Mouse (Mus musculus) kidney, postnatal 4 days (tissue): ENCODE data around the gene Fat4.

Experiments used
- DNase-seq, 2 experiments: peaks; one replicate each; pipeline ENCODE4 v3.0.0; 2021; ENCODE audit warnings: mixed read lengths in 2 of 2

Gene Fat4

DNA sequence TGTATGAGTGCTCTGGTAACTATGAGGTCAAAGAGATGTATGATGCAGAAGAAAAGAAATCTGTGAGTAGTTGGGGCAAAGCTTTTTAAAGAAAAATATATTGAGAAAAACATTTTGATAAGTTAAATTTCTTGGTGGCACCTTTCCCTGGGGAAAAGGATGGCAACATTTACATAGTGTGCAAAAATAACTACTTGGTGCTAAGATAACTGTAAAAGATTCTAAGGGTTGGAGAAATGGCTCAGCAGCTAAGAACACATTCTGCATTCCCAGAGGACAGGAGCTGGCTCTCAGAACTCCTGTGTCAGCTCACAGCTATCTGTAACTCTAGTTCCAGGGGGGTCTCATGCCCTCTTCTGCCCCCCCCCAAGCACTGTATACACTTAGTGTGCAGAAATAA, 99.6 kb downstream of the Fat4 start:
- no peak for DNase-seq

DNA sequence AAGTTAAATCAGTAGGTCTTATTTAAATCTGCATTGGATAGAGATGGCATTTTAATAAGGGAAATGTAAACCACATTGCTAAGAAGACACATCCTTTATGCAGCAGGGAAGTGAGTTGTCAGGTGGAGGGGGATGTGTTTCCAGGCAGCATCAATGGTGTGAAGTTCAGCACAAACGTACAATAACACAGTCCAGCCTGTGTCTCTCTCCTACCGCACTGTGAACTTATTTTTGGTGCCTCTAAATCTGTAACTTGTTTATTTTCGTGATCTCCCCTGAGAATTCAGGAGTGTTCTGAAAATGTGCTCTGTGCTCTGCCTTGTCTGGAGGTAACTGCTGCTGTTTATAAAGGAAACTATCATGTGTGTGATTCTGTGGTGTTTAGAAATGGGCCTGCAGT, 102.4 kb downstream of the Fat4 start:
- DNase-seq, result no peak

DNA sequence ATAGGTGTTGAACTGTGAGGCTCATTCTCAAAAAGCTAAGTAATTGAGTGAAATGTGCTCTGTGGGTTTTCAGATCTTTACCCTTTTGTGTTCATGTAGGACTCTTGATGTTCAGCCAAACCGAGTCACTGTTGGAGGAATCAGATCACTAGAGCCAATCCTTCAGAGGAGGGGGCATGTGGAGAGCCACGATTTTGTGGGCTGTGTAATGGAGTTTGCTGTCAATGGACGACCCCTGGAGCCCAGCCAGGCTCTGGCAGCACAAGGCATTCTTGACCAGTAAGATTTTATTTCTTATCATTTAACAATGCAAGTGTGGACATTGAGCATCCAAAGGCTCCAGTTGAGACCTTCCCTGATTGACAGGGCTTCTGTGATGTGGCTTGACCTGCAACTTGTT, 113.3 kb downstream of the Fat4 start:
- DNase-seq, result no peak

DNA sequence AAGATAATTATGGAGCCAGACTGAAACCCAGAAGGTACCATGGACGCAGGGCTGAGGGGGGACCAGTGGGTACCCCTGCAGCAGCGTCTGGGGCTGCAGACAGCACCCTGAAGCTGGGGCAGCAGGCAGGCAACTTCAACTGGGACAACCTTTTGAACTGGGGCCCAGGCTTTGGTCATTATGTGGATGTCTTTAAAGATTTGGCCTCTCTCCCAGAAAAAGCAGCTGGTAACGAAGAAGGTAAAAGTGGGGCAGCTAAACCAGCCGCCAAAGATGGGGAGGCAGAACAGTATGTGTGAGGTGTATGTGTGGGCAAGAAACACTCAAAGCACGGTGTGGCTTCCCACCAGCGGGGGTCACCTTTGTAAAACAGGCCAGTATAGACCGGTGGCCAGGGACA, 123.8 kb downstream of the Fat4 start:
- DNase-seq, result no peak

DNA sequence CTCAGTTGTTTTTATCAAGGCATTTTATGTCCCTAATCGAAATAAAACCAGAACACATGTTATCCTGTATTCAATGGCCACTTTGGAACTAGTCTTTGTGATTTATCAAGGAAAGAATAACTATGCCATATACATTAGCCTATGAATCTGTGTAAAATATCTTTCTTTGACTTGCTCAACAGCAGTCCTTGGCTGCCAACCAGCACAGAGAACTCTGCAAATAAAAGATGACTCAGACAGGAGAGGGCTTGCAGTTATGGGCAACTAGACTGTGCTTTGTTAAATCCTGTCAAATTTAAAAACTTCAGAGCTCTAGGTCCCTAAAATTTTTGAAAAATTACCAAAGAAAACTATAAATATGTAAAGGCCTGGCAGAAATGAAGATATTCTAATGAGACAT, 130.9 kb downstream of the Fat4 start:
- no peak for DNase-seq

DNA sequence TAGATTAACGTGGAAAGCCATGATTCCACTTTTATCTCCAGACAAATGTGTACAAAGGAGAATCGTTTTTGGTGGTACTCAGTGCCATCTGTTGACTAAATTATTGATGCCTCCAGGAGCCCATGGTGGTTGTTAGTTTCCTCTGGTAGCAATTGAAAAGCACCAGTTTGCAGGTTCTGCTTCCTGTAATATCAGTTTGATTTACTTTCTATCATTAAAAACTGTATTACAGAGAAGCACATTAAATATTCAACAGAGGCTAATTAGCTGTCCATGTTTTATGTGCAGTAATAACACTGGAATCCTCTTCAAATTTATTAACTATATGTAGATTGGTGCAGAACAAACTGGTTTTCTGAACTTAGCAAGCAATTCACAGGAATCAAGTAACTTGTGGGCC, 149.4 kb downstream of the Fat4 start:
- DNase-seq, result no peak

DNA sequence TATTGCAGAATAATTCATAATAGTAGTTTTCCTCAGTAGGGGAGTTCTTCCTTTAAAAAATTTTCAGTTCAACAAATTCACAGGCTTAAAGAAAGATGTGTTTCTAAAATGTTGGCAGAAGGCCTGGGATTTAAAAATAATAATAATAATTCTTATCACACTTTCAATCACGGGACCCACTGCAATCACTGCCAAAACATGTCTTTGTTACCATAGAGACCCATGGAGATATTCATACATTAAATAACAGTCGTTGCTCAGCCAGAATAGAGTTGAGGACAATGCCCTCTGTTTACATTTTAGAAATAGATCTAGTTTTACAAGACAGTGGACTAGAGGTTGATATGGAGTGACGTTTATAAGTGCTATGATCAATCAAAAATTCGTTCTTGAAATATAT, 159.7 kb downstream of the Fat4 start:
- DNase-seq, result no peak

DNA sequence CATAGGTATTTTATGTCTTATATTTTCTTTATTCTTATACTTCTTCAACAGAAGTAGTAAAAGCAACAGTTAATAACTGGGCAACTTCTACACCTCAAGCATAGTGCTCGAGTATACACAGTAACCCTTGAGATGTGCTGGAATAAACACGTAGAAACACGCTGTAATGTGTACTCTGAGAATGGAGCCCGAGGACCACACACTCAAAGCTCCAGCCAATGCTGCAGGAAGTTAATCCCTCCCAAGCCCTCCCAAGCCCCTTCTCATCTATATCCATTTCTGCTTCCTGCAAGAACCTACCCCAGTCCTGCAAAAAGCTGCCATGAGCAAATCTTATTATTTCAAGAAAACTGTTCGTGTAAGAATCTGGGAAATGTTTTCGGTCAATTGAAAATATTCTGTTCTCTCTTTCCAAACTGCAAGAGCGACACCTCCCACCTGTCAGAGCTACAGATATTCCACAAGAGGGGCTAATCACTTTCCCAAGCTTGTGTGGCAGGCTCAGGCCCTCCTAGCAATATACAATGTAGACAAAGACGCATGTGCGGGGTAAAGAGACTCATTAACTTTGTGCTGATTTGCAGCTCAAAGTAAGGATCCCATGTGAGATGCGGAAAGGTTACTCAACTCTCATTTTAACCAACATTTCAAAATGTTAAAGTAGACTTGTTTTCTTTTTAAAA, 161.0 kb downstream of the Fat4 start:
- no peak for DNase-seq

DNA sequence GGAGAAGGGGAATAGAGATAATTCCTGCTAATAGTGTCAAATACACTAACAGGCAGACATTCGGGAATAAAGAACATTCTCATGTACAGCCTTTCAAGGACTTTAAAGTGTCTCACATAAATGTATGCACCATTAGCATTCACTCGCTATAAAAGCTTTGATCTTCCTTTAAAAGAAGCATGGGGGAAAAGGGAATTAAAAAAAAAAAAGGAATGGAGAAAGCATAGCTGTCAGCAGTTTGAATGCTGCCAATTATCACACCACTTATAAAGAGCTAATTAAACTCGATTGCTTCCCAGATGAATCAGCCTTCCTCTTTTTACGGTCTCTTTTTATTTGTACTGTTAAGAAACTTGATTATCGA, 161.5 kb downstream of the Fat4 start:
- no peak for DNase-seq

DNA sequence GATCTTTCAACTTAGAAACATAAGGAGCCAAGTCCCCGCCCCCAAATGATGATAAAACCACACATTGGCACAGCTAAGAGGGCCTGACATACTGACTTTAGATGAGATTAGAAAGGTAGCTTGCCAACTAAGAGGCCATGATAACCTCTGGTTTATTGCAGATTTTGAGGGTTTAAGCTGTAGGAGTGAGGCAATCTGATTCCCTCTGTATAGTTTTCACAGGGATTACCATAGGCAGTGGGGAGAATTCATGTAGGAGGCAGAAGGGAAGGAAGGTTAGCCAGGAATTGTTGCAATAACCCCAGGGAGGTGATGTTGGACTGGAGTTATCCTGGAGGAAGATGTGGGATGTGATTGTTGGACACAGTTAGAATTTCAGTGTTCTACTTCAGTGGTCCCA, 163.4 kb downstream of the Fat4 start:
- DNase-seq, result no peak

DNA sequence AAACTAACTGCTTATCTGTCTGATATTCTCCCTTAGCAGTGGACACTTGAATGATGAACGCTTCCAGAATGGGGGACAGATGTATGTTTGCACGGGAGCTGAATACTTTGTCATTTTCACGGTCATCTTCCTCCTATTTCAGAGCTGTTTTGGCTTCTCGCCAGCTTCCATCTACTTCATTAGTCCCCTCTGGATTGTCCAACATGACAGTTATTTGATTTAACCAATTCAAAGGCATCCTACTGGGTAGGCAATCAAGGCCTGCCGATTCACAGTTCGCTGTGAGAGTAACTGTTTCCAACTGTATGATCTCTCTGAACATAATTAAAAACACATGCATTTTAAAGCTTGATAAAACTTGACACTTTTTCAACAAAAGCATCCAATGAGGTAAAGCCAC, 166.3 kb downstream of the Fat4 start:
- DNase-seq, result peak; percentile 12 to 31
